Mouse (Mus musculus) small intestine, adult 2 months (tissue): ENCODE data around the gene Gm20388.

Experiments
- CTCF ChIP-seq: fragments of 200-500 bp; IDR thresholded peaks from 2 replicates; pipeline ENCODE4 v1.5.1; 2012; ENCODE audit warnings: low read depth, mild to moderate bottlenecking, control low read depth, inconsistent platforms, low read length, moderate library complexity, mixed read lengths; ENCODE audit not compliant: insufficient replicate concordance, insufficient read length; ENCODE audit errors: extremely low read depth
- POLR2A ChIP-seq: fragments of 200-500 bp; IDR thresholded peaks from 2 replicates; pipeline ENCODE4 v1.6.1; 2012; ENCODE audit warnings: low read depth, mild to moderate bottlenecking, control low read depth, inconsistent platforms, low read length, moderate library complexity

- TF ChIP-seq POLR2A: no peak
- no peak for TF ChIP-seq CTCF
These were observed 3203.3 kb downstream of the Gm20388 start for GRCm38 (mm10) chr8:123113908-123114469.
